Mouse (Mus musculus): Measurements from ENCODE around the gene Olfr54. TPM values are rescaled to one million over a fixed set of nuclear protein-coding genes. Genes with fewer than 3 reads are reported as not detected.
"Not testable (repeated sequence)": the region's sequence is repeated elsewhere in the genome, so short reads cannot be mapped to it uniquely, and the experiment has no call there.

Olfr54 gene
- not detected for total RNA-seq (2021)

GRCm38 (mm10) chr11:51013936-51014335 is at the start of gene Olfr54:
TSS of gene Olfr54 (plus strand) at chr11:51014236.
- DNase-seq (ENCODE audit: low spot score in 2 of 2): no peak
- intact Hi-C loops (cut with DNase I): no loop called here

DNA sequence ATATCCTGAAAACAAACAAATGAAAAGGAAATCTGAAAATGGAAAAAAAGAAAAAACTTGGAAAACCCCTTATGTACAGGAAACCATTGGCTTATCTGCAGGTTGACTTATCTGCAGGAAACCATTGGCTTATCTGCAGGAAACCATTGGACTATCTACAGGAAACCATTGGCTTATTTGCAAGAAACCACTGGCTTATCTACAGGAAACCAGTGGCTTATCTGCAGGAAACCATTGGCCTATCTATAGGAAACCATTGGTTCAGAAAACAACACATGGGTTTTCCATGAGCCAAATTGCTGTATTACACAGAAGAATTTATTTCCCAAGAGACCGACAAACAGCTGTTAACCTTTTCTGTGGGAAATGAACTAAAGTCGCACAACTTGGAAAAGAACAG is 49.1 kb upstream of the Olfr54 start:
- intact Hi-C loops (cut with DNase I): no loop called here
- no peak for DNase-seq (ENCODE audit: low spot score in 2 of 2)

DNA sequence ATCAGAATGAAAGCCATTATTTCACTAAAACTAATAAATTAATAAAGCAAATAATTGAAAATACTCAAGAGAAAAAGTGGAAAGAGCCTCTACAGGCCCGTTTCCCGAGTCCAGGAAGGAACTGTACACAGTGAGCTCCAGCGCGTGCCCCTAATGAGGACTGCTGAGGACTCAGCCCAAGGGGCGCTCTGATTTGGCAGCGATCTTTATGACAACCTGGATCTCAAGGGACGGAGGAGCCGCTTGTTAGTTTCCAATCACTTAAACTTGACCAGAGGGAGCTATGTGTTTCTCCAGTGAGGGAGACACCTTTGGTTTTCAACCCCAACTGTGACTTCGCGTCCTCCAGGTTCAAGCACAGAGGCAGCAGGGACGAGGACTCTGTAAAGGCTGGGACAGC is 47.8 kb upstream of the Olfr54 start, which contains the start of gene Olfr1378:
TSS of gene Olfr1378 (plus strand) at position 301 of the 400 bp plus-strand sequence.
- DNase-seq (ENCODE audit: low spot score in 2 of 2): no peak
- intact Hi-C loops (cut with DNase I): no loop called here

- no peak for DNase-seq (ENCODE audit: low spot score in 2 of 2)
- intact Hi-C loops (cut with DNase I): no loop called here
Measured at GRCm38 (mm10) chr11:50977216-50977615, 36.8 kb upstream of the Olfr54 start.

- intact Hi-C loops (cut with DNase I): no loop called here
- no peak for DNase-seq (ENCODE audit: low spot score in 2 of 2)
Measured at GRCm38 (mm10) chr11:50981667-50982066, 32.4 kb upstream of the Olfr54 start, which contains the start of gene Olfr1377. TSS of gene Olfr1377 (plus strand) at chr11:50981967.

DNA sequence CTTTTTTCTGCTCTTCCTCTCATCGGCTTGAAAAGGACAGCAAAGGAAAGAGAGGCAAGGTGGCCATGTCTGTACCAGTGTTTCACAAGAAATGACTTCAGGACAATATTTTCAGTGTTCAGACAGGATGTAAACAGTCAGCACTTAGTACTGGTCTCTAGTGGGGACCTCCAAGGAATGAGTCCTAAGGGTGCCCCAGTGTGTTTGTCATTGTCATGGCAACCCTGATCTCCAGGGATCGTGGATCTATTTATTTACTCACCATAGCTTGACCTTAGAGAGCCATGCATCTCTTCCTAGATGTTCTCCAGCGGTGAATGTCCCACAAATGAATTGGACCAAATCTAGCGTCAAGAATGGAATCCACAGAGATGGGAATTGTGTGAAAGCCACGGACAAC is 10.7 kb upstream of the Olfr54 start, which contains the start of gene Olfr51:
TSS of gene Olfr51 (plus strand) at position 301 of the 400 bp plus-strand sequence.
- DNase-seq (ENCODE audit: low spot score in 2 of 2): no peak
- intact Hi-C loops (cut with DNase I): no loop called here

GRCm38 (mm10) chr11:51011821-51012220 is 2.2 kb upstream of the Olfr54 start:
- intact Hi-C loops (cut with DNase I): no loop called here
- no peak for DNase-seq (ENCODE audit: low spot score in 2 of 2)

- intact Hi-C loops (cut with DNase I): no loop called here
- DNase-seq (ENCODE audit: low spot score in 2 of 2): no peak
Measured at GRCm38 (mm10) chr11:51016341-51016740, 2.3 kb downstream of the Olfr54 start.

DNA sequence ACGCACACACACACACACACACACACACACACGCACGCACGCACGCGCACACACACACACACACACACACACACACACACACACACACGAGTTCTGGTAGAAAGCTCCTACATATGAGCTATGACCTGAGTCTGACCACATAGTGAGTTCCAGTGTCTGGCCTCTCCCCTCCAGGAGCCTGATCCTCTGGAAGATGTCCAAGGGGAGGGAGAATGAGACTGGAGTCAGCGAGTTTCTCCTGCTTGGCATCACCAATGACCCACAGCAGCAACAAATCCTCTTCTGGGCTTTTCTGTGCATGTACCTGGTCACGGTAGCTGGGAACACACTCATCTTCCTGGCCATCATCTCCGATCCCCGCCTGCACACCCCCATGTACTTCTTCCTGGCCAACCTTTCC is 12.8 kb downstream of the Olfr54 start:
- intact Hi-C loops (cut with DNase I); DNase-seq (ENCODE audit: low spot score in 2 of 2): not testable (repeated sequence)

GRCm38 (mm10) chr11:51029381-51029780 is 15.3 kb downstream of the Olfr54 start:
- intact Hi-C loops (cut with DNase I); DNase-seq (ENCODE audit: low spot score in 2 of 2): not testable (repeated sequence)

DNA sequence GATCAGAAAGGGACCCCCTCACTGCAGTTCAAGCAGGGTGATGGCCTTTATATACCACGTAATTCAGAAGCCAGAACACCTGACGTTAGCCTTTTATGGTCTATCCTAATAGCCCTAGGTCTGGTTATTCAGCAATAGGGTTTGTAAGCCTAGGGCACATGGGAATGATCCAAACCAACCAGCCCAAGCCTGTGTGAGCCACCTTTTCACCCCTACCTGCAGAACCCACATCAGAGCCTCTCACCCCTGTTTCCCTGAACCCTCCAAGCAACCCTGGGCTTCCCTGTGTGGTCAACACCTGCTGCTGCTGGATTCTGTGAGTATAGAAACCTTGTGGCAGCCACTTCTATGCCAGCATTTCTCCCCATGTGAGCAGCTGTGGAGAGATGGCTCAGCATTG is 16.2 kb downstream of the Olfr54 start:
- intact Hi-C loops (cut with DNase I): loop anchor here (5.0 kb wide), 1 partner anchor 88 kb away; the partner anchor contains the start of gene 4933414I15Rik
- DNase-seq (ENCODE audit: low spot score in 2 of 2): no peak

GRCm38 (mm10) chr11:51032851-51033250 is 18.8 kb downstream of the Olfr54 start:
- intact Hi-C loops (cut with DNase I): loop anchor here (5.0 kb wide), 1 partner anchor 91 kb away; the partner anchor contains the start of gene 4933414I15Rik
- DNase-seq (ENCODE audit: low spot score in 2 of 2): no peak

GRCm38 (mm10) chr11:51034141-51034540 is 20.1 kb downstream of the Olfr54 start:
- intact Hi-C loops (cut with DNase I): loop anchor here (5.0 kb wide), 1 partner anchor 92 kb away; the partner anchor contains the start of gene 4933414I15Rik

GRCm38 (mm10) chr11:51035951-51036350 is 21.9 kb downstream of the Olfr54 start:
- no peak for DNase-seq (ENCODE audit: low spot score in 2 of 2)
- intact Hi-C loops (cut with DNase I): no loop called here

More at GRCm38 (mm10) chr11:51034141-51034540, 20.1 kb downstream of the Olfr54 start:
- DNase-seq (ENCODE audit: low spot score in 2 of 2): not testable (repeated sequence)

- DNase-seq (ENCODE audit: low spot score in 2 of 2); intact Hi-C loops (cut with DNase I): not testable (repeated sequence)
Measured at GRCm38 (mm10) chr11:51044776-51045175, 30.7 kb downstream of the Olfr54 start.

DNA sequence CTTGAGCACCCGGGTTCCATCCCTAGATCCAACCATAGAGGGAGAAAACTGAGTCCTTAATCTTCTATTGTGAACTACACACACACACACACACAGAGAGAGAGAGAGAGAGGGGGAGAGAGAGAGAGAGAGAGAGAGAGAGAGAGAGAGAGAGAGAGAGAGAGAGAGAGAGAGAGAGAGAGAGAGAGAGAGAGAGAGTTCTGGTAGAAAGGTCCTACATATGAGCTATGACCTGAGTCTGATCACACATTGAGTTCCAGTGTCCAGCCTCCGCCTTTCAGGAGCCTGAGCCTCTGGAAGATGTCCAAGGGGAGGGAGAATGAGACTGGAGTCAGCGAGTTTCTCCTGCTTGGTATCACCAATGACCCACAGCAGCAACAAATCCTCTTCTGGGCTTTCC is 33.8 kb downstream of the Olfr54 start, which contains the start of gene Olfr1375:
TSS of gene Olfr1375 (plus strand) at position 301 of the 400 bp plus-strand sequence.
- DNase-seq (ENCODE audit: low spot score in 2 of 2); intact Hi-C loops (cut with DNase I): not testable (repeated sequence)

DNA sequence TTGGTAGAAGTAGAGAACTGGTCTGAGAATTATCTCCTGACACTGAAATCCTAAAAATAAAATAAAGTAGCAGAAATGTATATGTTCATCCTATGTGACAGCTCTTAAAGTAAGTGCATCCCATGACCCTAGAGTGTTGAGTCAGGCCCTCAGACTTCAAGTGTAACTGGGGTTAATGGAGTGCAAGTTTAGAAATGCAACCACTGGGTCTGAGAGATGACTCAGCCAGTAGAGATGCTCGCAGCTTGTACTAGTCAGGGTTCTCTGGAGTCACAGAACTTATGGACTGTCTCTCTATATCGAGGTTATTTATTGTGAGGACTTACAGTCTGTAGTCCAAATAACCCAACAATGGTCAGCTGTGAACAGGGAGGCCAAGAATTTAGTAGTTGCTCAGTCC is 37.6 kb downstream of the Olfr54 start:
- no peak for DNase-seq (ENCODE audit: low spot score in 2 of 2)
- intact Hi-C loops (cut with DNase I): loop anchor here (2.0 kb wide), 1 partner anchor 111 kb away; no protein-coding TSS in a partner anchor

DNA sequence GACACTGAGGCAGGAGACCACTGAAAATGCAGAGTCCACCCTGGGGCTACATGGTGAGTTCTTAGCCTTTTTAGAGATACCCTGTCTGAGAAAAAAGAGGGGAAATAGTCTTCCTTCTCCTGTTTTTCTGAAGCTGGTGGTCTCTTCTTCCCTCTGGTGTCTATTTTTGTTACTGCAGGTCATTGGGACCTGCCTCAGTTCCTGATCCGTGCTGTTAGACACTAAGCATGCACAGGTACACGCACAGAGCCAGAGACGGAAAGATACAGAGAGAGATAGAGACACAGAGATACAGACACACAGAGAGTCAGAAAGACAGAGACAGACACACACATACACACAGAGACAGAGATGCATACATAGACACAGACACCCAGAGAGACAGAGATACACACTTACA is 39.2 kb downstream of the Olfr54 start:
- intact Hi-C loops (cut with DNase I): loop anchor here (2.0 kb wide), 1 partner anchor 112 kb away; no protein-coding TSS in a partner anchor
- DNase-seq (ENCODE audit: low spot score in 2 of 2): no peak

DNA sequence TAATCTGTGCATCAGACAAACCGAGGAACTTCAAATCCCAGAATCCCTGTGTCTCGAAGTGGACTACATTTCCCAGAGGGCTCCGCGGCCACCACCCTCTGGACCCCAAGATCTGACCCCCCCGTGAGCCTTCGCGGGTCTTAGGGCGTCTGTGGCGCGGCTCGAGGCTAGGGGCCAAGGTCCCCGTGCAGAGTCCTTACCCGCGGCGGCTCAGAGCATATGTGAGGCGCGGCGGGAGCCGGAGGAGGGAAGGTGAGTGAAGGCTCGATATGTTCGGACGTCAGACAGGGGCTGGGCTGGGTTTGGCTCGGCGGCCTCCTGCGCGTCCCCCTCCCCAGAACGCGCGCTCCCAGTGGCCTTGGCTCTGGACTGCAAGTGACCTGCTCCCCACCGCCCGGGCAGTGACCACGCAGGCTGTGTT is 45.1 kb downstream of the Olfr54 start, which contains the start of gene Zfp354a:
TSS of gene Zfp354a (plus strand) at position 107 of the 421 bp plus-strand sequence.
- intact Hi-C loops (cut with DNase I): no loop called here
- peak; percentile 66 to 69 for DNase-seq (ENCODE audit: low spot score in 2 of 2)

DNA sequence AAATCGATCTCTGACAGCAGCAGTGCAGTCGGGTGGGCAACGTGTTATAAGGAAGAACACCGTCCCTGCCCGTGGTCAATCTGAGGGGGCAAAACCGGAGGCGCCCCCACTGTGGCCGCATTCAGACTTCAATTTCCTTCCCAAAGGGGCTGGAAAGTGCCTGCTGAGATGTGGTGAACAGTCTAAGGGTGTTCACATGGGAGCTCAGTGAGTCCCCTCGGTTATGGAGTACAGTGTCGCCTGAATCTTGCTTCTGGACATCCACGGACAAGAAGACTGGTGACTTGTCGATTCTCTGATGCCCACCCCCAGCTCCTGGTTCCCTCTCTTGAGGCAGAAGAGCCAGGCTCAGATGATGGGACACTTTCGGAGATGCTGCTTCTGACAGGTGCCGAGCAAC is 45.6 kb downstream of the Olfr54 start:
- intact Hi-C loops (cut with DNase I): loop anchor here (5.0 kb wide), 1 partner anchor 203 kb away; the partner anchor contains the start of genes BC049762 and Clk4
- DNase-seq (ENCODE audit: low spot score in 2 of 2): no peak

DNA sequence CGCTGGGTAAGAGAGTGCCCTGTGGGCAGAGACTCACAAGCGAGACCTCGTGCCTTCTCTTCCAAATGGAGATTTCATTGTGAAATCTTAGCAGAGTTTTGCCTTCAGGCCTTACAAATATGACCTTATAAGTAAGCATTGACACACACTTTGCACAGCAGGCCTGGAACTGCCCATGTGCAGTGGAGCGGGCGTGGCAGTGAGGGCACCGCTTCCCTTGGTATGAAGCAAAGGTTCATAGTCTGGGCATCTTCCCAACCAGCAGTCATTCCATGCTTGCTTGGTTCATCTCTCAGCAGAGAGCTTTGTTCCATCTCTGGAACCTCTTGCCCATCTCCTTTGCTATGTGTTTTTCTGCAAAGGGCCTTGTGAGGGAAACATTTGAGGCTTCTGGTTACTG is 46.9 kb downstream of the Olfr54 start:
- intact Hi-C loops (cut with DNase I): loop anchor here (5.0 kb wide), 1 partner anchor 201 kb away; the partner anchor contains the start of genes BC049762 and Clk4
- no peak for DNase-seq (ENCODE audit: low spot score in 2 of 2)
